Mouse (Mus musculus) cortical plate, adult 2 months (tissue): Measurements from ENCODE around the gene Ppp6r3. TPM values are rescaled to one million over a fixed set of nuclear protein-coding genes. Genes with fewer than 3 reads are reported as not detected.
A peak's percentile ranks its signal among the peaks of the same experiment; 100 is the strongest.
"Not testable (repeated sequence)": the region's sequence is repeated elsewhere in the genome, so short reads cannot be mapped to it uniquely, and the experiment has no call there.

Source experiments
- H3K27ac ChIP-seq: fragments of 200-500 bp; 2 replicates; pipeline ENCODE4 v1.5.1; 2012; ENCODE audit warnings: low read length, control low read depth, inconsistent platforms; ENCODE audit not compliant: insufficient read depth
- H3K4me1 ChIP-seq: fragments of 200-500 bp; 2 replicates; pipeline ENCODE4 v1.6.1; 2011; ENCODE audit warnings: low read length; ENCODE audit not compliant: control insufficient read depth, insufficient read depth
- H3K4me3 ChIP-seq: fragments of 200-500 bp; 2 replicates; pipeline ENCODE4 v1.5.1; 2011; ENCODE audit warnings: mild to moderate bottlenecking, low read length, control low read depth; ENCODE audit not compliant: insufficient read depth
- CTCF ChIP-seq: fragments of 200-500 bp; IDR thresholded peaks from 2 replicates; pipeline ENCODE4 v1.5.1; 2011; ENCODE audit warnings: mild to moderate bottlenecking, control low read depth, low read length; ENCODE audit not compliant: insufficient read depth; ENCODE audit errors: extremely low read depth
- POLR2A ChIP-seq: fragments of 200-500 bp; IDR thresholded peaks from 2 replicates; pipeline ENCODE4 v1.6.1; 2011; ENCODE audit warnings: mild to moderate bottlenecking, low read length, control low read depth; ENCODE audit not compliant: insufficient read depth; ENCODE audit errors: extremely low read depth
- polyA plus RNA-seq: library from polyadenylated mRNA; depleted of rRNA; stranded (reverse); fragments of >200 nt; gene quantifications from 2 replicates; pipeline ENCODE4 v1.2.3, GENCODE M21; 2012

Ppp6r3 gene
- polyA plus RNA-seq, 1 experiment = 72.4 TPM

DNA sequence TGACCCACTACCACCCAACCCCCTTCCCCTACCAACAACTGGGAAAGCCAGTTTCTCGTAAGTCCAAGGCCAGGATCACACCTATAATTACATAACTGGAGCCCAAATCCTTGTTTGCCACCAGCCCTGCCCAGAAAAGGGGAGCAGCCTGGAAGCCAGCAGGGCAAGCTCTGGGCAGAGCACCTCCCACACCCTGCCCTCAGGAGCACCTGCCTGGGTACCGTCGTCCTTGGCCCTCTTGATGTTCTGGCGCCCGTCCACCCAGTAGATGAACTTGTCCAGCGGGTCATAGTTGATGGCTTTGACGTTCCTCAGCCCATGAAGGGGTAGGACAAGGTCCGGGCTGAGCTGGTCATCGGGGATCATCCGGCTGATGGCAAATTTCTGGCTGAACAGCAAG is 34.3 kb upstream of the Ppp6r3 start:
- Histone ChIP-seq H3K4me1 (no peaks in the 10 kb centered on the region), H3K27ac (no peak overlapping the region), H3K4me3 (no peak overlapping the region)
- TF ChIP-seq POLR2A = no peak
- no peak for TF ChIP-seq CTCF

DNA sequence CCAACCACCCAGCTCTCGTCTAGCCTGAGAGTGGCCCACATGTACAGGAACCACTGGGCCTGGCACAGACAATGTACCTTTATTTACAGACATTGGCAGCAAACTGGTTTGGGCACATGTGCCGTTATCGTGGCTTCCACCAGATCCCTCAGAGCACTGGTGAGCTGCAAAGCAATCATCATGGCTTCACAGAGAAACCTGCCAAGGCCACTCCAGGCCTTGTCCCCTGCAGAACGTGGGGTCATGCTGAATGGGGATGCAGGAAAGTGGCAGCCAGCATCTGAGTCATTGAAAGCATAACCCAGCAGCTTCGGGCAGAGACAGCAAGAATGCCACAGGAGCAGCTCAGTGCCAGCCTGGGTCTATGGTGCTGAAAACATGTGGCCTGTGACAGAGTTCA is 18.8 kb upstream of the Ppp6r3 start:
- Histone ChIP-seq H3K27ac (no peak overlapping the region), H3K4me3 (no peak overlapping the region), H3K4me1 (no peaks in the 10 kb centered on the region)
- TF ChIP-seq POLR2A = no peak
- TF ChIP-seq CTCF = no peak

DNA sequence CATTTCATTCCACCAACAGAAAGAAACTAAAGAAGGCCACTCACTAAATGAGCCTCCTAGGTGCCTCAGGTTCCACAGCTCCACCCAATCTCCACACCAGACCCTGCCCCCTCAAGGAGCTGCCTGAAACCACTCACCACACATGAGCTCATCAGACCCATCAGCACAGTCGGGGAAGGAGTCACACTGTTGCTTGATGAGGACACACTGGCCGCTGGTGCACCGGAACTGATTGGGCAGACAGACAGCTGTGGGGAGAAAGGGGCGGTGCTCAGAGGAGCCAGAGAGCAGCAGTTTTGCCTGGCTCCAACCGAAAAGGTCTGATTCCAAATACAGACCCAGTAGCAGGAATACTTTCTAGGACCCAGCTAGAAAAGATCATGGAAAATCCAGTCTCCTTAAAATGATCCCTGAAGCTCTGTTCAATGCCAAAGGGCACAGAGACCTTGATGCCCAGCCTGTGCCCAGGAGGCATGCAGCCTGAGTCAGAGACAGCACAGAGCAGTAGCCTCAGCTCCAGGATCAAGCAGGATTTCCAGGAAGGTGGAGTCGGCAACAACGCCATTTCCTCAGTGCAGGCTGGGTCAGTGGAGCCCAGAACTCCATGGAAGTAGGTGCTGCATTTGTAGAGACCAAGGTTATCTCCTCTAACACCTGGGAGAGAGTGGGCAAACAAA is 18.0 kb upstream of the Ppp6r3 start:
- Histone ChIP-seq H3K4me1 (no peaks in the 10 kb centered on the region), H3K27ac (no peak overlapping the region), H3K4me3 (no peak overlapping the region)
- TF ChIP-seq CTCF (no peak), POLR2A (no peak)

DNA sequence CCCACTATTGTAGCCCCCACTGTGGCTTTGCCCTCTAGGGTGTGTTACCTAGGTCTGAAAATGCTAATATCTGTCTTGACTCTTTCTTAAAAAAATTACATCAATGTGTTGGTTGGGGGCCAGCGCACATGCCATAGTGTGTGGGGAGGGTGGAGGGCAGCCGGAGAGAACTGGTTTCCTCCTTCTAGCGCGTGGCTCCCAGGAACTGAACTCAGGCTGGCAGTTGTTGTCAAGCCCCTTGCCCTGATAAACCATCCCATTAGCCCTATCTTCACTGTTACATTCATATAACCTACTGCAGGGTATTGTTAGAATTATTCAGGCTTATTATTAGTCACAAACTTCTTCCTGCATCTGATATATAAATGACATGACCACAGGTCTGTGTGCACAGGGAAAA is 14.4 kb upstream of the Ppp6r3 start:
- H3K4me3 ChIP-seq = no peak overlapping the region
- TF ChIP-seq CTCF = no peak
- TF ChIP-seq POLR2A = no peak

DNA sequence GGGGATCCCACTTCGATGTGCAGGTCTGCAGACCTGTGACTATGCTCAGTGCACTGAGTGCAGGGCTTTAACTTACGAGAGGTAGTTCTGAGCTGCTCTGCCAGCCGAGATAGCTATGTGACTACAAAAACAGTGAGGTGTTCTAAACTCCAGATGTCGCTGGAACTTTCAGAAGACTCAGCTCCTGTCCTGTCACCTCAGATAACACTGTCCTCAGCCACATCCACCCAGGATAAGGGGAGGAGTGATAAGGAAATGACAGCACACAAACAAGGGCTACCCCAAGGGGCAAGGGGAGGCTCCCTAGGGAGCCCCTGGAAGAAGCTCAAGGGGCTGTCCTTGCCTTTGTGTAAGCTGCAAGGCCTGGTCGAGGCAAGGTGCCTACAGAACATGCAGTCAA is 14.0 kb upstream of the Ppp6r3 start:
- TF ChIP-seq CTCF (no peak), POLR2A (no peak)

More for the DNA sequence above, 14.4 kb upstream of the Ppp6r3 start:
- Histone ChIP-seq H3K27ac (no peak overlapping the region), H3K4me1 (no peaks in the 10 kb centered on the region)

DNA sequence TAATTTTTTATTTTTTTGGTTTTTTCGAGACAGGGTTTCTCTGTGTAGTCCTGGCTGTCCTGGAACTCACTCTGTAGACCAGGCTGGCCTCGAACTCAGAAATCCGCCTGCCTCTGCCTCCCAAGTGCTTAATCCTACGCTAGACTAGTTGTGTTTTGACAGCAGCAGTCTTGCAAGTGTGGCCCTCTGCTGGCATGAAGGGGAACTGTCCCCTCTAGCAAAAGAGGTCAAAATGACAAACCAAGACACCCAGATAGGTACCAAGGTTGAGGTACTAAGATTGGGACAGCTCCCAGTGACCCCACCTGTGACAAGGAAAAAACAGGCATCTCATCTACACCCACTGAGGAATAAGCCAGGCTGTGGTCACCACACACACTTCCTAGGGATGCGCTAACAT is 12.2 kb upstream of the Ppp6r3 start:
- not testable (repeated sequence) for H3K27ac ChIP-seq, H3K4me1 ChIP-seq, H3K4me3 ChIP-seq
- peak; percentile 18; the same call in 1 of the 2 replicates for TF ChIP-seq CTCF

More for the DNA sequence above, 14.0 kb upstream of the Ppp6r3 start:
- H3K4me1 ChIP-seq = no peaks in the 10 kb centered on the region
- no peak overlapping the region for H3K4me3 ChIP-seq
- H3K27ac ChIP-seq = no peak overlapping the region

DNA sequence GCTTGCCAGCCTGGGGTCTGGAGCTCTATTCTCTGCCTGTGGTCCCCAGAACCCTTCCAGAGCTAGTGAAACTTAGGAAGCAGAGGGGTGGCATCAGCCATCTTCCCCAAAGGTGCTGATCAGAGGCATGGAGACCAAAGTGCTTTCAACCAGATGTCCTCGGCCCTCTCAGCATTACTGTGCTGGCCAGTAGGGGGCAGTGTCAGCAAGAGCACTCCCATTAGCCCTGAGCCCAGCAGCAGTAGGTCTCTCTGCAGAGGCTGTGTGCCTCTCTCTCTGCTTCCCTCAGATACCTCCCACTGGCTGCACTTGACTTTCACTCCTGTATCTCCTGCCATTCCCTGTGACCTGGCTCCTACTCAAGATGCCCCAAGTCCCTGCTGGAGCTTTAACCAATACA is 11.0 kb upstream of the Ppp6r3 start:
- Histone ChIP-seq H3K4me1 (no peaks in the 10 kb centered on the region), H3K4me3 (no peak overlapping the region), H3K27ac (no peak overlapping the region)
- TF ChIP-seq CTCF (peak; percentile 69), POLR2A (no peak)

DNA sequence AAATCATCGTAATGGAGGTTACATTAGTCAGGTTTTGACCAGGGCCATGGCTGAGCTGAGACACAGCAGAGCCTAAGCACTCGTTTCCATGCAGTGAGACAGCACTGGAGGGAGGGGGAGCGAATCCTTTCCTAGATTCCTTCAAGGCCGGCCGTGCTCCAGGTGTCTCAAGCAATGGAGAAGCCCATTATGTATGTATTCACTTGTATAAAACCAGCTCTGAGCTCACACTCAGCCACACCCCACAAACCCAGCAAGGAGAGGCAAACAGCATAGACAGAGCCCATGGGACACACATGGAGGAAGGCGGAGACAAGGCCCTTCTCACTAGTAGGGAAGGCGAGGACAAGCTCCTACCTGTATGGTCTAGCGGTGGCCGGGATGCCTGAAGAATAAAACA is 10.5 kb upstream of the Ppp6r3 start:
- TF ChIP-seq CTCF (no peak), POLR2A (no peak)
- Histone ChIP-seq H3K4me1 (no peaks in the 10 kb centered on the region), H3K27ac (no peak overlapping the region), H3K4me3 (no peak overlapping the region)

DNA sequence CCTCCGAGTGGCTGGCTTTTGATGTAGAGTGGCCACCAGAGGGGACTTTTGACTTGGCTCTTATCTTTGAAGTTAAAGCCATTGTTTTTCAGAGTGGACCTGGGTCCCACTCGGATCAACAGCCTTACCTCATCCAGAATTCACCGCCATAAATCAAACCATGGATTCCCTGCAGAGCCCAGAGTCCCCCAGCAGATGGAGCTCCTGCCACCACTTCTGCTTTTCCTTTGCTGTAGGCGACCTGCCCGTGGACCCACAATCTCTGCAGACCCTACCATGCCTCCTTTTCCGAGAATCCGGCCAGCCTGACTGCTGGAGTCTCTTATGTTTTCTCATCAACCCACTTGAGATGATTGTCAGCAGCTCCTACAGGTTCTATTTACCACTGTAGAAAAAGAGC is 5.8 kb upstream of the Ppp6r3 start:
- Histone ChIP-seq H3K4me3 (no peak overlapping the region), H3K27ac (no peak overlapping the region), H3K4me1 (no peaks in the 10 kb centered on the region)
- TF ChIP-seq POLR2A (no peak), CTCF (peak; percentile 57)

DNA sequence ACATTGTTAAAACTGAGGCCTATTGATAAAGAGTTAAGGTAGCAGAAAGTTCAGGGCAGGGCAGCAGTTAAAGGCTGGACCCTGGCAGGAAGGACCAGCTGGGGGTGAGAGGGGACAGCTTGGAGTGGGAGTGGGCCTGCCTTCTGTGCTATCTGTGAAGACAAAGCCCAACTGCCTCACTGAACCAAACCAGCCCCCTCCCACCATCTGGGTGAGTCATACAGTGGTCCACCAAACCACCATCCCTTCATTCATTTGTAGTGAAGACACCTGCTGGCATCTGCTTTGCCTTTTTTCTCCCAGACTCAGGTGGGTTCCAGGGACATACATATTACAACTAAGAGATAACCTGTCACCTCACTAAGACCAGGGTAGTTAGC is 2.4 kb upstream of the Ppp6r3 start:
- H3K27ac ChIP-seq = no peak overlapping the region
- TF ChIP-seq CTCF (no peak), POLR2A (no peak)
- H3K4me1 ChIP-seq = peaks cover 4% of the 10 kb centered on the region; the same call in 1 of the 2 replicates
- no peak overlapping the region for H3K4me3 ChIP-seq

DNA sequence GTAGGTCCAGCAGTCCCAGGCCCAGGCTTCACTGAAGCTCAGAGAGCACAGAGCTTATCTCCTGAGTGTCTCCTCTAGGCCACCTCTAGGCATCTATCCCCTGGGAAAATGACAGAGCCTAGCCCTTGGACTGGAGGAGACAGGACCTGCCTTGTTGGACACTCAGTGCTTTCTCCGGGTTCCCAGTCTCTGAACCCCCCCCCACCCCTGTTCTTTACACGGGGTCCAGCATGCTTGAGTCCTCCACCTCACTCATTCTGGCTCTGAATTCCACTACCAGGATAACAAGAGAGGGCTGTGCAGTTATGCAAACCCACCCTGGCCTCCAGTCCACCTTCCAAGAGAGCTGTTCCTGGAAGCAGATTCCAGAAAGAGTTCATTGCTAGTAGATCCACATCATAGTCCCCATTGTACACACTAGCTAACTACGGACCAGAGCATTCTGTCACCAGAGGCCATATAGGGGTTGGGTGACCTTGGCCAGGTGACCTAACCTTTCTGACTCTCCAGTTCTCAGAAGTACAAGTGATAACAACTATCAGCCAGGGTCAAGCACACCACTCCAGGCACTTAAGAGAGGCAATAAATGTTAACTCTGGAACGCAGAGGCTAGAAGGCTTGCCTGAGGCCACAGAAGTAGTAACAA is 1.8 kb upstream of the Ppp6r3 start:
- TF ChIP-seq CTCF = no peak
- no peak for TF ChIP-seq POLR2A

More for the DNA sequence above, 1.8 kb upstream of the Ppp6r3 start:
- no peak overlapping the region for H3K27ac ChIP-seq
- H3K4me3 ChIP-seq = no peak overlapping the region
- H3K4me1 ChIP-seq = peaks cover 4% of the 10 kb centered on the region; the same call in 1 of the 2 replicates
